Mouse (Mus musculus): ENCODE measurements at regions not wholly inside any gene's neighbourhood (a gene's known extent, or its start where the extent isn't known, plus 50 kb on each side); places are given as distances from the start of the nearest gene placed in this dataset.

GRCm38 (mm10) chr8:115831675-115832074 lies 124.1 kb upstream of the Maf start:
- no peak for TF ChIP-seq CTCF (IDR thresholded peaks at IDR 0.05 in 2 of 3, conservative IDR thresholded peaks at IDR 0.05 in 1 of 3; ENCODE audit: control insufficient read depth in 1 of 3, insufficient read depth in 1 of 3, low read depth in 2 of 3, low read length in 3 of 3, poor library complexity in 1 of 3, severe bottlenecking in 1 of 3)
- TF ChIP-seq MYB (IDR thresholded peaks at IDR 0.05; ENCODE audit: low read depth, low read length), result no peak
- TF ChIP-seq JUND (IDR thresholded peaks at IDR 0.05; ENCODE audit: low read depth, low read length), result no peak
- TF ChIP-seq TBP (IDR thresholded peaks at IDR 0.05; ENCODE audit: low read depth, low read length), result no peak
- TF ChIP-seq ZMIZ1 (IDR thresholded peaks at IDR 0.05; ENCODE audit: low read depth, low read length), result no peak
- no peak for TF ChIP-seq KAT2A (conservative IDR thresholded peaks at IDR 0.05; ENCODE audit: low read depth, low read length)
- no peak for TF ChIP-seq UBTF (IDR thresholded peaks at IDR 0.05; ENCODE audit: borderline replicate concordance, insufficient read depth, low read depth, low read length)
- TF ChIP-seq USF1 (IDR thresholded peaks at IDR 0.05; ENCODE audit: low read depth, low read length), result no peak

Data from MEL (cell line).